Mouse (Mus musculus) liver, postnatal 0 days (tissue): ENCODE results near the gene Scpep1. TPM values are rescaled to one million over a fixed set of nuclear protein-coding genes. Genes with fewer than 3 reads are reported as not detected.
"Not testable (repeated sequence)": the region's sequence is repeated elsewhere in the genome, so short reads cannot be mapped to it uniquely, and the experiment has no call there.

Source experiments
- ATAC-seq: fragments of 200-750 bp; cut with Nextera tagmentation; 2 replicates; pipeline ENCODE4 v1.8.0; 2017; ENCODE audit warnings: mild to moderate bottlenecking, moderate library complexity
- DNase-seq: peaks from one replicate; pipeline ENCODE4 v3.0.0-alpha.2; 2016
- H3K27ac ChIP-seq: fragments of 300-500 bp; sonication (generic); 2 replicates; pipeline ENCODE4 v1.5.1; 2014; ENCODE audit warnings: antibody characterized with exemption, moderate library complexity, mild to moderate bottlenecking, low read depth
- H3K27me3 ChIP-seq: fragments of 300-500 bp; sonication (generic); 2 replicates; pipeline ENCODE4 v1.6.1; 2014; ENCODE audit warnings: low read length, control low read depth, mixed read lengths; ENCODE audit not compliant: insufficient read depth
- H3K36me3 ChIP-seq: fragments of 300-500 bp; sonication (generic); replicated peaks from 2 replicates; pipeline ENCODE4 v1.6.1; 2014; ENCODE audit warnings: mild to moderate bottlenecking, control low read depth, low read length, moderate library complexity, mixed read lengths; ENCODE audit not compliant: insufficient read depth
- H3K4me1 ChIP-seq: fragments of 300-500 bp; sonication (generic); 2 replicates; pipeline ENCODE4 v1.6.1; 2014; ENCODE audit warnings: antibody characterized with exemption, mild to moderate bottlenecking, control low read depth; ENCODE audit not compliant: insufficient read depth
- H3K4me2 ChIP-seq: fragments of 300-500 bp; sonication (generic); 2 replicates; pipeline ENCODE4 v1.6.1; 2014; ENCODE audit warnings: low read depth, mild to moderate bottlenecking, low read length, moderate library complexity, mixed read lengths
- H3K4me3 ChIP-seq: fragments of 300-500 bp; sonication (generic); 2 replicates; pipeline ENCODE4 v1.5.1; 2014; ENCODE audit warnings: low read depth, low read length
- H3K9ac ChIP-seq: fragments of 300-500 bp; sonication (generic); replicated peaks from 2 replicates; pipeline ENCODE4 v1.6.1; 2014; ENCODE audit warnings: mild to moderate bottlenecking, moderate library complexity
- H3K9me3 ChIP-seq: fragments of 300-500 bp; sonication (generic); 2 replicates; pipeline ENCODE4 v1.6.1; 2016; ENCODE audit warnings: mild to moderate bottlenecking, control low read depth, low read length, mixed read lengths
- CTCF ChIP-seq: sonication (generic); IDR thresholded peaks from 2 replicates; pipeline ENCODE4 v1.5.1; 2016; ENCODE audit warnings: antibody characterized with exemption, low read depth
- EP300 ChIP-seq: IDR thresholded peaks from 2 replicates; pipeline ENCODE4 v1.6.1; 2016; ENCODE audit warnings: antibody characterized with exemption, low read depth, mild to moderate bottlenecking
- WGBS: fragments of 180-500 bp; shearing (Covaris S2); extraction: QIAGEN DNeasy Blood & Tissue Kit; methylation state at CpG from one replicate; pipeline ENCODE4 v1.1.7; 2014; ENCODE audit not compliant: insufficient replicate concordance; 5-methylcytosine and 5-hydroxymethylcytosine counted together
- polyA plus RNA-seq: library from polyadenylated mRNA; unstranded; fragments of >200 nt; fragmentation: Nextera tagmentation; extraction: Ambion mirVana; gene quantifications from 2 replicates; pipeline ENCODE4 v1.2.1, GENCODE M21; 2015

Scpep1 gene
- polyA plus RNA-seq, 1 experiment from 2014 or later: 38.9 TPM

- Histone ChIP-seq H3K36me3 (peaks cover 28% of the 10 kb centered on the region), H3K4me2 (peak overlapping the region; percentile 79), H3K4me3 (peak overlapping the region; percentile 98), H3K27ac (peak overlapping the region; percentile 97), H3K4me1 (peaks cover 49% of the 10 kb centered on the region), H3K9me3 (no peaks in the 10 kb centered on the region), H3K9ac (peak overlapping the region; percentile 98), H3K27me3 (no peaks in the 10 kb centered on the region)
- TF ChIP-seq CTCF (no peak), EP300 (no peak)
- DNase-seq: no peak
- ATAC-seq: no peak
Observed at GRCm38 (mm10) chr11:89000527-89000819, 45.2 kb upstream of the Scpep1 start.

- peaks cover 22% of the 10 kb centered on the region for H3K36me3 ChIP-seq
- peak overlapping the region; percentile 98 for H3K9ac ChIP-seq
- TF ChIP-seq EP300 (no peak), CTCF (no peak)
- peaks cover 49% of the 10 kb centered on the region for H3K4me1 ChIP-seq
- peak overlapping the region; percentile 98 for H3K4me3 ChIP-seq
- ATAC-seq: no peak; the same call in 1 of the 2 replicates
- DNase-seq: peak; percentile 52
- 4% methylated on average over 33 of the region's 33 CpGs for WGBS
- H3K4me2 ChIP-seq: peak overlapping the region; percentile 79
- peak overlapping the region; percentile 97 for H3K27ac ChIP-seq
- H3K27me3 ChIP-seq: no peaks in the 10 kb centered on the region
- no peaks in the 10 kb centered on the region for H3K9me3 ChIP-seq
Observed at GRCm38 (mm10) chr11:88999723-89000526, 44.7 kb upstream of the Scpep1 start.

- DNase-seq (peak; percentile 97), ATAC-seq (peak; percentile 89)
- TF ChIP-seq EP300: peak; percentile 65; the same call in 1 of the 2 replicates
- TF ChIP-seq CTCF: peak; percentile 62
- Histone ChIP-seq H3K27ac (peak within 1 kb of the TSS; percentile 97), H3K9ac (peak within 1 kb of the TSS; percentile 98), H3K9me3 (no peaks in the 10 kb centered on the region), H3K27me3 (no peaks in the 10 kb centered on the region), H3K4me1 (peaks cover 44% of the 10 kb centered on the region), H3K4me3 (peak within 1 kb of the TSS; percentile 98), H3K4me2 (peak within 1 kb of the TSS; percentile 79), H3K36me3 (peaks cover 17% of the 10 kb centered on the region)
- WGBS: 1% methylated on average over 48 of the region's 48 CpGs
Observed at GRCm38 (mm10) chr11:88998974-88999722, 43.9 kb upstream of the Scpep1 start, which contains the start of gene Trim25. TSS of gene Trim25 (plus strand) at chr11:88999376.

- DNase-seq (no peak), ATAC-seq (no peak)
- Histone ChIP-seq H3K27ac (peak overlapping the region; percentile 97), H3K4me3 (peak overlapping the region; percentile 98), H3K4me2 (peak overlapping the region; percentile 79), H3K27me3 (no peaks in the 10 kb centered on the region), H3K36me3 (peaks cover 10% of the 10 kb centered on the region), H3K9me3 (no peaks in the 10 kb centered on the region), H3K9ac (peak overlapping the region; percentile 98), H3K4me1 (peaks cover 37% of the 10 kb centered on the region)
- no peak for TF ChIP-seq CTCF
- no peak for TF ChIP-seq EP300
- WGBS: 26% methylated on average over 3 of the region's 3 CpGs
Observed at GRCm38 (mm10) chr11:88998406-88998805, 43.1 kb upstream of the Scpep1 start.

- not testable (repeated sequence) for H3K36me3 ChIP-seq, ATAC-seq, H3K27me3 ChIP-seq, H3K4me3 ChIP-seq, H3K9ac ChIP-seq, H3K9me3 ChIP-seq, DNase-seq, H3K4me2 ChIP-seq, H3K27ac ChIP-seq
- TF ChIP-seq CTCF: peak; percentile 45
- H3K4me1 ChIP-seq: peaks cover 27% of the 10 kb centered on the region
- WGBS: 79% methylated on average over 5 of the region's 5 CpGs
Observed at GRCm38 (mm10) chr11:88997343-88997742, 42.1 kb upstream of the Scpep1 start.

- Histone ChIP-seq H3K4me3 (no peak overlapping the region), H3K9ac (no peak overlapping the region), H3K27ac (peak overlapping the region; percentile 1; the same call in 1 of the 2 replicates), H3K4me1 (peaks cover 22% of the 10 kb centered on the region), H3K9me3 (no peaks in the 10 kb centered on the region), H3K4me2 (no peak overlapping the region), H3K27me3 (no peaks in the 10 kb centered on the region), H3K36me3 (peaks cover 2% of the 10 kb centered on the region)
- DNase-seq (no peak), ATAC-seq (no peak)
- TF ChIP-seq EP300 (no peak), CTCF (no peak)
- WGBS: 54% methylated on average over 7 of the region's 7 CpGs
Observed at GRCm38 (mm10) chr11:88996427-88996826, 41.2 kb upstream of the Scpep1 start.
